Mouse (Mus musculus) fibroblast of lung, adult 2 months (primary cell): ENCODE measurements around the gene Kpna4.
A peak's percentile ranks its signal among the peaks of the same experiment; 100 is the strongest.

Source experiments
- DNase-seq: peaks from one replicate; pipeline ENCODE4 v3.0.0-alpha.2; 2011; ENCODE audit warnings: low read depth

Kpna4 gene

DNA sequence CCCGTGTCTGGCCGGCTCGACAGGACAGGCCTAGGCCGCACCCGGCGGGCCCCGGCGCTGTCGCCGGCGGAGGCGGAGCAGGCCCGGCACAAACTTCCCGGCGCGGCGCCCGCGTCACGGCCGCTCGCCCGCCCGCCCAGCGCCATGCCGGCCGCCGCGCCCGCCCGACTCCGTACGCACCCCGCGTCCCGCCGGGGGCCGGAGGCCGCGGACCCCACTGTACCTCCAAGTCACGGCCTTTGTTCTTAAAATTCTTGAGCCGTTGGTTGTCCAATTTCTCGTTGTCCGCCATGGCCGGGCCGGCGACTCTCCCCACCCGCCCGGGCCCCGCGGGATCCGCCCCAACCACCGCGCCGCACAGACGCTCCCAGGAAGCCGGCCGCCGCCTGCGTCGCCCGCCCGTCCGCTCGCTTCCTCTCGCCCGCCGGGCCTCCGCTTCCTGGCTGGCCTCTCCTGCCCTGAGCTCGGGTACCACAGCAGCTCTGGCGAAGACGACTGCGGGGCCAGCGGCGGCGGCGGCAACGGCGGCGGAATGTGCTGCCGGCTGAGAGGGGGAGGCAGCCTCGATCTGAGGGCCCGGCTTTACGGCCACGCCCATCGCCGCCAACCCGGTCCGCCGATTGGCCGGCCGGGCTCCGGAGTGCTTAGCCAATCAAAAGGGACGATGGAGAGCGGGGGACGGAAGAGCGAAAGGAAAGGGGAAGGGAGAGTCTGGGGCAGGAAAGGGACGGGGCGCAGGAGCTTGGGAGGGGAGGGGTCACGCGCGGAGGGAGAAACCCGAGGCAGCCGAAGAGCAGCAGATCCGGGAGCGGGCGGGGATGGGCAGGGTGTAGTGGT lies at the start of gene Kpna4:
TSS of gene Kpna4 (minus strand) at position 605 of the 837 bp plus-strand sequence.
- peak; percentile 88 for DNase-seq

- DNase-seq, result no peak
These were observed 48.3 kb upstream of the Kpna4 start for GRCm38 (mm10) chr3:69175229-69175628.

DNA sequence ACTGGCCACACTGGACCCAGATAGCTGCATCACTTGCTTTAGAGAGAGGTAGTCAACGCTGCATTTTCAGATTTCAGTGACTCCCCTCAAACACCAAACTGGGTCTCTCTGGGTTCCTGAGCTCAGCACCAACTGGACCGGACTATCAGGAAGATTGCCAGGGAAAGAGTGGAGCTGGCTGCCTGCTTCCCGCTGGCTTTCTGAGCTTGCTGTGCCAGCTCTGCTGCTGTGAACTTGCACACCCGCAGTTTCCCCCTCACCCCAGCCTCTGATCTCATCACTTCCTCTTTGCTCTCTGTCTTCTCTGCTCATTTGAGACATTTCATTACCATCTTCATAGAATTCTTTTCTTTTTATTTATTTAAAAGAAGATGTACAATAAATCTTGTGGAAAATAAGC lies 44.2 kb upstream of the Kpna4 start:
- no peak for DNase-seq

GRCm38 (mm10) chr3:69169796-69170195 lies 42.9 kb upstream of the Kpna4 start:
- no peak for DNase-seq

GRCm38 (mm10) chr3:69168724-69169123 lies 41.8 kb upstream of the Kpna4 start:
- no peak for DNase-seq

DNA sequence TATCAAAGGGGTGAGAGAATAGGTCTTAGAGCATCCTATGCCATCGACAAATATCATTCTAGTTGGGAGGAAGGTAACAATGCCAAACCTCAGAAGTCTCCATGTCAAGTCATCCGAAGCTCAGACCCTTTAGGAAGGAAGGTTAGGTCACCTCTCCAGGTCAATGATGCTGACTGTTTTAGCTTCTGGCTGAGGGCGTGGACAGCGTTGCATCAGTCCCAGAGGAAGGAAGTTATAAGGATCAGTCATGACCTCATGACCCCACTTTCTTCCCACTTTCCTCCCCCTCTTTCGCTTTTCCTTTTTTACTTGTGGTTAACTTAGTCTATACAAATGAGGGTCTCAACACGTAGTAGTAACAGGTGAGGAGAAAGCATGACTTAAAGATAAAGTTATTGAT lies 36.1 kb upstream of the Kpna4 start:
- no peak for DNase-seq

DNA sequence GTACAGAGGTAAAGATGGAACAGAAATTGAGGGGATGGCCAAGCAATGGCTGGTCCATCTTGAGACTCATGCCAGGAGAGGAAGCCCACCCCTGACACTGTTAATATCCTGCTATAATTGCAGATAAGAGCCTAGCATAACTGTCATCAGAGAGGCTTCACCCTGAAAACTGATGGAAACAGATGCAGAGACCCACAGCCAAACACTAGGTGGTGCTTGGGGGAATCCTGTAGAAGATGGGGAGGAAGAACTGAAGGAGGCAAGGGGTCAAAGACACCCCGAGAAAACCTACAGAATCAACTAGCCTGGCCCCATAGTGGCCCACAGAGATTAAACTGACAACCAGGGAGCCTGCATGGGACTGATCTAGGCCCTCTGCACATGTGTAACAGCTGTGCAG lies 33.5 kb upstream of the Kpna4 start:
- no peak for DNase-seq

GRCm38 (mm10) chr3:69159501-69159900 lies 32.6 kb upstream of the Kpna4 start:
- DNase-seq, result no peak

- no peak for DNase-seq
These were observed 31.0 kb upstream of the Kpna4 start for GRCm38 (mm10) chr3:69157886-69158285.

DNA sequence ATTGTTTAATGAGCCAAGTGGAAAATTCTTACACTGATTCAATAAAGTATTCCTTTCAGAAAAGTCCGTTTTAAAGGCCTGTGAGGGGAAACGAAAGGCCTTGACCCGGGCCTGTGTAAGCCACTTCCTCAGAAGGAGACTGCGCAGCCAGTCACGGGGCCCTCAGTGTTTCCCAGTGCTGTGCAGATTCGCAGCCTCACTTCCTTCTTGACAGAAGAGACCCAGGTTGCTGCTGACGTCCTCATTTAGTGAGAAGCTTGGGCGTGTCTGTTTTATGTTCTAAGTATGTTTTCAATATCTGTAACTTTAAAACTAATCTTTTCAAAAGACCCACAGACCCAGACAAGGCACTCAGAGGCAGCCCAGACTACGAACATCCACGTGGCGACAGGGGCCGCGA lies 29.6 kb upstream of the Kpna4 start:
- no peak for DNase-seq

DNA sequence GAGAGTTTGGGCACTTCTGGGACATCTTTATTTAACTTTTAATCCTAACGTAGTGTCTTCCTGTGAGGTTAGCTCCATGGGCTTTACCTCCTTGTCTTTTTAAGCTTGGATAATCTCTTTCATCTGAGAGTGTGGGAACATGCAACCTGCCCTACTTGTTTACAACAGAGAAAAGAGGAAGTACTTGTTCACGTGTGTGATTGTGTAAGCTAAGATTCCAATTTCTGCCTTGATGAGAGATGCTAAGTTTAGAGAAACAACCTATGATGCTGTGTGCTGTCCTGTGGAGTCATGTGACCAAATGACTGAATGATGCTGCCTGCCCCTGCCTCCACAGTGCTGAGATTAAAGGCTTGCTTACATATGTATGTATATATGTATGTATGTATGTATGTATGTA lies 27.8 kb upstream of the Kpna4 start:
- DNase-seq, result no peak

DNA sequence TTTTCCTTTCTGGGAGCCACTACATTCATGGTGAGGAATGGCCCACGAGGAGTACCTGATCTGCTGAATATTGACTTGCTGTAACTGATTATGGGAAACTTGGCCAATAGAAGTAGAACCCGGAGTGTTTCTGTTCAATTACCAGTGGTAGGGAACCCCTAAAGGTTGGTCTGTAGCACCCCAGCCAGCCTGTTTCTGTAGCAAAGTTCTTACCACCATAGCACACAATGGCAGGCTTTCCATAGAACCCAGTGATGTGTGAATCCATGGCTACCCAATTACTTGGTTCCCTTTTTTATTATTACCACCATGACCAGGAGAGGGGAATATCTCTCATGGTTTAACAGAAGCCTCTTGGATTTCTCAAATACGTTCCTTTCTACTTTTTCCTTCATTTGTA lies 24.0 kb upstream of the Kpna4 start:
- DNase-seq, result no peak

DNA sequence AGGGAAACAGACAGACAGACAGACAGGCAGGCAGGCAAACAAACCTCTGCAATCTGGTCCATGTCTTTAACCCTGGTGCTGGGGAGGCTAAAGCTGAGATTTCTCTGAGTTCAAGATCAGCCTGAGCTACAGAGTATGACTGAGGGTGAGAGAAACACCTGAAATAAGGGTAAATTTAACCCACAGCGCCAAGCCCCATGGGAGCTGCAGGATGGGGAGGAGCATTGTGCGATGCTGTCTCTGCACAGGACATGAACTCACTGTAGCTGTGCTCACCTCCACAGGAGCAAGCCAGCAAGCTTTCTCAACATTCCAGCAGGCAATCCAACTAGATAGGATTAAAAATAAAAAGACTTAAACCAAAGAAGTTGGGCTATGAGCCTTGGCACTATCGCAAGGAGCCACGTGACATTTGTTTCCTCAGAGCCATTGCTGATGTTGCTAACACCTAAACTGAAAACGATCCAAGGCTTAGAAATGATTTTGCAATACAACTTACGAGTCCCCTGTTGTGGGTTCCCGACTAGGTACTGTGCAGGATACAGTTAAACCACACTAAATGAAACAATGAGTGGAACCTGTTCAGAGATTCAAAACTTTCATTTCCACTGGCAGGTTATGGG lies 15.6 kb upstream of the Kpna4 start:
- DNase-seq, result no peak

GRCm38 (mm10) chr3:69140851-69141250 lies 13.9 kb upstream of the Kpna4 start:
- DNase-seq, result no peak

DNA sequence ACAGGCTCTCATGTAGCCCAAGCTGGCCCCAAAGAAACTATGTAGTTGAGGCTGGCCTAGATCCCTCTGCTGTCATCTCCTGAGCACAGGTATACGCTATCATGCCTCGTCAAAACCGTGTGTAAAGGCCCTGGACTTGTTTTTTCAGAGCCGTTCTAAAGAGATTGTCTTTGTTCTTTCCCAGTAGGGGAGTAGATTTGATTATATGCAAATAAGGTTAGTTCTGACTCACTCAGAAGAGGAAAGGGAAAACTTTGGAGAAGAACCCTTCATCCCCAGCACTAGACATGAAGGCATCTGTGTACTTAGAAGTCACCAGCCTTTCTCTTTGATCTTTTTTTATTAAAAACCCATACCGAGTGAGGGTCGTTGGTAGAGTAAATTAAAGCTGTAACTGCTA lies 9.1 kb upstream of the Kpna4 start:
- DNase-seq, result no peak

DNA sequence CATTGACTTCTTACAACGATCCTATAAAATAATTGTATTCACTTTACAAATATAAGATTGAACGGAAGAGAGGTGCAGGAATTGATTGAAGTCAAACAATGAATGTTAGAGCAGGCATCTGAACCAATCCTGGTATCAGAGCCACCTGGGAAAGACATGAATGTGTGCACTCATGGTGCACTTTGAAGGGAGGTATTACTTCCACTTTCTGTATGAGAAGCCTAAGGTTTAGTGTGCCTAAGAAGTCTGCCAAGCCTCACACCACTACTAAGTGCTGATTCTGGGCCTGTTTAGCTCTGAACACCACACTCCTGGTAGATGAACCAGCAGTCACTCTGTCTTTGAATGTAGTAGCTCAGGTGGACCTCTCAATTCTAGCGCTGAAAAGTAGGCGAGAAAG lies 4.1 kb upstream of the Kpna4 start:
- no peak for DNase-seq

GRCm38 (mm10) chr3:69127693-69128092 lies 780 bp upstream of the Kpna4 start:
- DNase-seq, result no peak

- no peak for DNase-seq
These were observed 399 bp upstream of the Kpna4 start for GRCm38 (mm10) chr3:69127346-69127678.

DNA sequence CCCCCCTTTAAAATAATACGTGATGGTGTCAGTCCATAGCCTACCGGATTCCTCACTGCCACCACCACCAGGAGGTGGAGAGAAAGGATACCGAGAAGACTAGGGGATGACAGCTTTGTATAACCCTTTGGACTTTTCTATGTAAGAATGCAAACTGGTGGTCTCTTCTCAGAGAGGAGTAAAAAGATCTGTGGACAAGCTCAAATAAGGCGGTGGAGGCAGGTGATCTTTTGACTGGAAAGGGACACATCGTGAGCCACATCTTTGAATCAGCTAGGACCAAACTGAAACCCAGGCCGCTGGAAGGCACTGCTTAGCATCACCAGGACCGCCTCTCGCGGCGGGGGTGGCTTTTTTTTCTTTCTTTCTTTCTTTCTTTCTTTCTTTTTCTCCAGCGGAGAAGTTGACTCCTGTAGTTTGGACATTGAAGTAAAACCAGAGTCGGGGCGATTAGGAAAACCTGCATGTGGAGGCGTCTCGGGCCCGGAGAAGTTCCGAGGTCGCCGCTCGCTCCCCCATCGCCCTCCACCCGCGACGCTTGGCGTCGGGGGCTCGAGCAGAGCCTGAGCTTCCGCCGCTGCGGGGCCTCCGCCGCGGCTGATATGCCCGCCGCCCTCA lies 913 bp downstream of the Kpna4 start:
- no peak for DNase-seq

DNA sequence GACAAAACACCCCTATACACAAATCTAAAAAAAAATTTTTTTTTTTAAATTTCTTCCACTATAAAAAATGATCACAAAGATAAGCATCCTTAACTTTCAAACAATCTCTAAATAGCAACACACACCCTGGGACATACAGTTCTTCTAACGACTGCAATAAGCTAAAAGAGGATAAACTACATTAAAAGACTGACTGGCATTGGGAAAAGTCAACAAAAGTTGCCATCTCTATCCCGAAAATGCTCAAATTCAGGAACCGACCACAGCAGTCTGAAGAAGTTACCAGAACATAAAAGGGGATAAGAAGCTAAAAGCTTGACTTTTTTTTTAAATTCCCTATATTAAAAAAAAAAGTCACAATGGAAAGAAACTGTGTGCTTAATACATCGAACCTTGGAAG lies 1.5 kb downstream of the Kpna4 start:
- DNase-seq, result no peak

DNA sequence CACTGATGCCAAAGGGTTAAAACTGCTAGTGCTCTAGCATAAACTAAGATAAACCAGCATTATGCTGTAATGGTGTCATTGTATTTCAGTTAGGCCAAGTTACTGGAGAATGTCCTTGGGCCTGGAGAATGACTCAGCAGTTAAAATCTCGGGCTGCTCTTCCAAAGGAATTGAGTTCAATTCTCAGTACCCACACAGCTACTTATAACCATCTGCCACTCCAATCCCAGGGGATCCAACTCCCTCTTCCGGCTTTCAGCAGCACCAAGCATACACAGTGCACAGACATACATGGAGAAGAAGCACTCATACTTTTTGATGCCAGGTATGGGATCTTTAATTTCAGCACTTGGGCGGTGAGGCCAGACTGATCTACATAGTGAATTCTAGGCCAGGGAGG lies 8.1 kb downstream of the Kpna4 start:
- no peak for DNase-seq

DNA sequence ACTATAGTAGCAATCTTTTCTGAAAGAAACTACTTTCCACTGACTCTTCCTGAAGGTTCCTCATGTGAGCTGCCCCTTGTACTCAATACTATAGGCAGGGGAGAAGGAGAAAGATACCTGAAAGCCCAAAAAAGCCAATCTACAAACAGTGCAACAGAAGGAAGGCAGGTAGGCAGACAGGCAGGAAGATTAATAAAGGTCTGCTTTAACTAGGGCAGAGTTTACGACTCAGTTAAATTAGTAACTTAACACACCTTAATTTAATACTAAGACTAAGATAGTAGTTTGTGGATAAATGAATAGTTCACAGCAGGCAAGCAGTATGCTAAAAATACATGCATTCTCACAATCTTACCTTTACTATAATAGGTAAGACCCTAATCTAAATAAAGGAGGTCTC lies 12.2 kb downstream of the Kpna4 start:
- no peak for DNase-seq

- DNase-seq, result no peak
These were observed 13.0 kb downstream of the Kpna4 start for GRCm38 (mm10) chr3:69113956-69114355.

- DNase-seq, result no peak
These were observed 17.8 kb downstream of the Kpna4 start for GRCm38 (mm10) chr3:69109079-69109478.
